ENCODE assay signal across 11 mouse cellular contexts in genomic region chr19:5824826-5825617, GRCm38 (mm10). TPM values are rescaled to one million over a fixed set of nuclear protein-coding genes. Genes with fewer than 3 reads are reported as not detected.
DNase-seq lines count a peak whose midpoint lies in the region; ATAC-seq lines count a peak whose summit lies in the region.
"Had no signal": no experiment of that assay in that cellular context is flagged by ENCODE, and none has a peak within 500 bp of the region (broad histone marks: within the 10 kb centered on the region; RNA-seq: fewer than 3 reads in every experiment).

No protein-coding gene starts in this region.

- no peak overlapping the region for H3K4me3 ChIP-seq in heart, embryonic 10.5 days
- H3K4me3 ChIP-seq in liver, embryonic 12.5 days, result no peak overlapping the region
- H3K4me3 ChIP-seq in liver, embryonic 11.5 days (ENCODE audit: low read depth, low read length), result no peak overlapping the region
- no peak overlapping the region for H3K4me3 ChIP-seq in limb, embryonic 11.5 days (ENCODE audit: low read depth, low read length)
- H3K4me3 ChIP-seq: hindbrain, embryonic 12.5 days had no signal

- WGBS in heart, embryonic 10.5 days, result 83% methylated on average over 10 of the region's 10 CpGs
- 79% methylated on average over 10 of the region's 10 CpGs for WGBS in liver, embryonic 12.5 days (ENCODE audit: insufficient replicate concordance)
- WGBS in liver, embryonic 11.5 days, result 81% methylated on average over 10 of the region's 10 CpGs
- 80% methylated on average over 10 of the region's 10 CpGs for WGBS in limb, embryonic 11.5 days

- no peak for ATAC-seq in liver, embryonic 12.5 days
- no peak for ATAC-seq in liver, embryonic 11.5 days (replicated peaks; ENCODE audit: low FRiP score)
- ATAC-seq in limb, embryonic 11.5 days (ENCODE audit: insufficient number of reproducible peaks, low FRiP score, low TSS enrichment, low read depth), result no peak

- peaks cover 64% of the 10 kb centered on the region for H3K4me1 ChIP-seq in heart, embryonic 10.5 days
- H3K4me1 ChIP-seq in liver, embryonic 12.5 days, result peaks cover 49% of the 10 kb centered on the region
- H3K4me1 ChIP-seq in liver, embryonic 11.5 days (replicated peaks; ENCODE audit: control insufficient read depth, insufficient read depth, low read length), result peaks cover 34% of the 10 kb centered on the region
- H3K4me1 ChIP-seq in limb, embryonic 11.5 days (ENCODE audit: control insufficient read depth, insufficient read depth, low read length), result peaks cover 22% of the 10 kb centered on the region

- H3K9me3 ChIP-seq in heart, embryonic 10.5 days, result no peaks in the 10 kb centered on the region
- H3K9me3 ChIP-seq in liver, embryonic 12.5 days (replicated peaks), result no peaks in the 10 kb centered on the region
- no peaks in the 10 kb centered on the region for H3K9me3 ChIP-seq in liver, embryonic 11.5 days (ENCODE audit: control insufficient read depth, low read length)
- H3K9me3 ChIP-seq in limb, embryonic 11.5 days (ENCODE audit: control insufficient read depth, low read length), result no peaks in the 10 kb centered on the region
- H3K9me3 ChIP-seq: hindbrain, embryonic 12.5 days; megakaryocyte, embryonic 14.5 days had no signal

- no peak overlapping the region for H3K9ac ChIP-seq in liver, embryonic 12.5 days
- no peak overlapping the region for H3K9ac ChIP-seq in liver, embryonic 11.5 days (ENCODE audit: low read depth, low read length)
- peak overlapping the region; percentile 12; the same call in 1 of the 2 replicates for H3K9ac ChIP-seq in limb, embryonic 11.5 days (ENCODE audit: low read length)
- H3K9ac ChIP-seq: hindbrain, embryonic 12.5 days had no signal

- no peaks in the 10 kb centered on the region for H3K36me3 ChIP-seq in heart, embryonic 10.5 days
- H3K36me3 ChIP-seq in liver, embryonic 12.5 days, result peaks cover 4% of the 10 kb centered on the region
- H3K36me3 ChIP-seq in liver, embryonic 11.5 days (ENCODE audit: control insufficient read depth, insufficient read depth, low read length), result no peaks in the 10 kb centered on the region
- no peaks in the 10 kb centered on the region for H3K36me3 ChIP-seq in limb, embryonic 11.5 days (ENCODE audit: control insufficient read depth, insufficient read depth, low read length)
- H3K36me3 ChIP-seq: hindbrain, embryonic 12.5 days had no signal

- H3K27ac ChIP-seq in heart, embryonic 10.5 days, result peak overlapping the region; percentile 76
- H3K27ac ChIP-seq in liver, embryonic 12.5 days, result 0 out of 2 replicates have a peak overlapping the region, but pooled peaks have one; percentile 7
- no peak overlapping the region for H3K27ac ChIP-seq in liver, embryonic 11.5 days (ENCODE audit: low read depth, low read length)
- no peak overlapping the region for H3K27ac ChIP-seq in limb, embryonic 11.5 days (replicated peaks; ENCODE audit: low read depth, low read length)
- H3K27ac ChIP-seq: hindbrain, embryonic 12.5 days had no signal

- intact Hi-C loops in heart, postnatal 25 days (cut with DNase I), result no loop called here
- intact Hi-C loops in left cerebral cortex, postnatal 14 days (cut with DNase I), result no loop called here

- H3K27me3 ChIP-seq in heart, embryonic 10.5 days (ENCODE audit: insufficient read depth, poor library complexity, severe bottlenecking), result no peaks in the 10 kb centered on the region
- H3K27me3 ChIP-seq in liver, embryonic 12.5 days (replicated peaks), result no peaks in the 10 kb centered on the region
- no peaks in the 10 kb centered on the region for H3K27me3 ChIP-seq in liver, embryonic 11.5 days (replicated peaks; ENCODE audit: control insufficient read depth, insufficient read depth, low read length)
- no peaks in the 10 kb centered on the region for H3K27me3 ChIP-seq in limb, embryonic 11.5 days (ENCODE audit: control insufficient read depth, insufficient read depth, low read length)
- H3K27me3 ChIP-seq: hindbrain, embryonic 12.5 days; megakaryocyte, embryonic 14.5 days had no signal

- no peak for DNase-seq in heart, embryonic 10.5 days (ENCODE audit: low spot score)
- DNase-seq in heart, postnatal 25 days (ENCODE audit: low spot score), result no peak
- no peak for DNase-seq in liver, embryonic 11.5 days (ENCODE audit: low spot score)
- peak; percentile 80 for DNase-seq in cerebellum, adult 9-10 months
- no peak for DNase-seq in limb, embryonic 11.5 days (ENCODE audit: low spot score)
- no peak for DNase-seq in left cerebral cortex, postnatal 14 days (ENCODE audit: low spot score in 2 of 2)
- no peak for DNase-seq in right cerebral cortex, postnatal 25 days
- DNase-seq: left cerebral cortex, postnatal 4 days had no signal

- H3K4me2 ChIP-seq in liver, embryonic 12.5 days, result no peak overlapping the region
- H3K4me2 ChIP-seq in liver, embryonic 11.5 days, result no peak overlapping the region
- H3K4me2 ChIP-seq in limb, embryonic 11.5 days (ENCODE audit: low read depth, severe bottlenecking), result no peak overlapping the region
- H3K4me2 ChIP-seq: hindbrain, embryonic 12.5 days had no signal

RNA-seq across cellular contexts. Expression of gene Frmd8, which starts 50.1 kb away (rescaled TPM):
- 40.6 and 46.3 TPM in 2 replicates for polyA plus RNA-seq in heart, embryonic 10.5 days (2016; fragmentation: Nextera tagmentation; extraction: Ambion mirVana)
- total RNA-seq in heart, postnatal 25 days (2021), result 10 to 100 TPM in 1 of 2 experiments, 1 to 10 TPM in 1; 8.9 to 11.1 TPM
- polyA plus RNA-seq in liver, embryonic 12.5 days (2016; fragmentation: Nextera tagmentation; extraction: Ambion mirVana), result 22.1 and 24.2 TPM in 2 replicates
- 26.8 and 27.9 TPM in 2 replicates for polyA plus RNA-seq in liver, embryonic 11.5 days (2014; fragmentation: Nextera tagmentation; extraction: Ambion mirVana)
- polyA plus RNA-seq in limb, embryonic 11.5 days (2014; fragmentation: Nextera tagmentation; extraction: Ambion mirVana), result 21.2 and 24.4 TPM in 2 replicates
- 10 to 100 TPM; 11.1 to 12.1 TPM for total RNA-seq in left cerebral cortex, postnatal 14 days (2021)

RNA-seq across cellular contexts. Expression of gene Slc25a45, which starts 52.6 kb away (rescaled TPM):
- 2.1 and 2.5 TPM in 2 replicates for polyA plus RNA-seq in heart, embryonic 10.5 days (2016; fragmentation: Nextera tagmentation; extraction: Ambion mirVana)
- 1 to 10 TPM; 3.5 to 4.1 TPM for total RNA-seq in heart, postnatal 25 days (2021)
- 7.5 and 7.7 TPM in 2 replicates for polyA plus RNA-seq in liver, embryonic 12.5 days (2016; fragmentation: Nextera tagmentation; extraction: Ambion mirVana)
- polyA plus RNA-seq in liver, embryonic 11.5 days (2014; fragmentation: Nextera tagmentation; extraction: Ambion mirVana), result 7.5 and 8.2 TPM in 2 replicates
- polyA plus RNA-seq in limb, embryonic 11.5 days (2014; fragmentation: Nextera tagmentation; extraction: Ambion mirVana), result 1.5 TPM in 2 replicates
- 1 to 10 TPM; 2.8 to 3.0 TPM for total RNA-seq in left cerebral cortex, postnatal 14 days (2021)

RNA-seq across cellular contexts. Expression of gene Scyl1, which starts 53.8 kb away (rescaled TPM):
- polyA plus RNA-seq in heart, embryonic 10.5 days (2016; fragmentation: Nextera tagmentation; extraction: Ambion mirVana), result 74.4 and 75.2 TPM in 2 replicates
- total RNA-seq in heart, postnatal 25 days (2021), result 10 to 100 TPM; 63.5 to 64.1 TPM
- 38.3 and 39.7 TPM in 2 replicates for polyA plus RNA-seq in liver, embryonic 12.5 days (2016; fragmentation: Nextera tagmentation; extraction: Ambion mirVana)
- 57.1 and 58.6 TPM in 2 replicates for polyA plus RNA-seq in liver, embryonic 11.5 days (2014; fragmentation: Nextera tagmentation; extraction: Ambion mirVana)
- 65.8 and 66.6 TPM in 2 replicates for polyA plus RNA-seq in limb, embryonic 11.5 days (2014; fragmentation: Nextera tagmentation; extraction: Ambion mirVana)
- 10 to 100 TPM; 77.7 to 79.5 TPM for total RNA-seq in left cerebral cortex, postnatal 14 days (2021)

Comparison
In these comparisons a context has a peak if more than half of its experiments do, and no peak if none do; other contexts are left out.
1. H3K27ac ChIP-seq: peak in heart, embryonic 10.5 days (single experiment) and liver, embryonic 12.5 days (single experiment); none in liver, embryonic 11.5 days (single experiment) and limb, embryonic 11.5 days (single experiment).